Mouse (Mus musculus) colon, adult 2 months (tissue): ENCODE data around the gene Tmem254b. TPM values are rescaled to one million over a fixed set of nuclear protein-coding genes. Genes with fewer than 3 reads are reported as not detected.

Experiments used
- polyA plus RNA-seq: library from polyadenylated mRNA; depleted of rRNA; stranded (reverse); fragments of >200 nt; gene quantifications from 2 replicates; pipeline ENCODE4 v1.2.3, GENCODE M21; 2012; rRNA removed

The Tmem254b gene
- 70.6 and 71.6 TPM in 2 replicates for polyA plus RNA-seq

GRCm38 (mm10) chr14:26206926-26207247 lies at the start of gene Tmem254b:
Tmem254b (minus strand) TSS chr14:26207041.

DNA sequence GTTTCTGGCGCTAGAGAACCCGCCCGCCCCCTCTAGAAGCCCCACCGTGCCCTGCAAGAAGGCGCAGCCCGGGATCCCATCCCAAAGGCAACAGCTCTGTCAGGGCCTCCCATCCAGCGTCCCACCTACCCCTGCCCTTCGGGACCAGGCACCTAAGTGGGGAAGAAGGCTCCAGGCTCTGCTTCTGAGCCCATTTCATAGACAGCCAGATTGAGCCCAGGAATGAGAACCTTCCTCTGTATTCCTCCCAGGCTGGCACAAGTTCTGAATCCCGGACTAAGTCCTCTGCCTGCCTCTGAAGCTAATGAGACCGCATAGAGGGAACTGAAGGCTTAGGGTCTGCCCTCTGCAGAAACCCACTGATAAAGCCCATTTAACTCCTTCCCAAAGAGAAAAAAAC lies 24.5 kb downstream of the Tmem254b start, which contains the start of gene Plac9b:
Gene Plac9b (minus strand): TSS at position 101 of the 400 bp plus-strand sequence.

Other genes starting within 250 kb of the Tmem254b start
- gene Duxbl1, start 228.5 kb downstream of the Tmem254b start, polyA plus RNA-seq, result 0.42 TPM in 1 of 2 replicates, not detected in the other
- 262 and 350 TPM in 2 replicates for gene Gm9780, start 164.3 kb downstream of the Tmem254b start, polyA plus RNA-seq
- 59.4 and 117 TPM in 2 replicates for gene Tmem254c, start 139.7 kb downstream of the Tmem254b start, polyA plus RNA-seq
- not detected in 2 replicates for gene Cphx2, start 125.5 kb downstream of the Tmem254b start, polyA plus RNA-seq
- not detected in 2 replicates for gene Cphx3, start 124.7 kb downstream of the Tmem254b start, polyA plus RNA-seq
- gene Duxbl2, start 88.7 kb downstream of the Tmem254b start, polyA plus RNA-seq, result 0.10 and 0.51 TPM in 2 replicates
- gene Plac9b, start 24.6 kb downstream of the Tmem254b start, polyA plus RNA-seq, result 39.2 and 41.2 TPM in 2 replicates
- 0.07 and 0.37 TPM in 2 replicates for gene Duxbl3, start 50.9 kb upstream of the Tmem254b start, polyA plus RNA-seq